14 mouse cellular contexts compared by ENCODE assay signal in the genomic region with DNA sequence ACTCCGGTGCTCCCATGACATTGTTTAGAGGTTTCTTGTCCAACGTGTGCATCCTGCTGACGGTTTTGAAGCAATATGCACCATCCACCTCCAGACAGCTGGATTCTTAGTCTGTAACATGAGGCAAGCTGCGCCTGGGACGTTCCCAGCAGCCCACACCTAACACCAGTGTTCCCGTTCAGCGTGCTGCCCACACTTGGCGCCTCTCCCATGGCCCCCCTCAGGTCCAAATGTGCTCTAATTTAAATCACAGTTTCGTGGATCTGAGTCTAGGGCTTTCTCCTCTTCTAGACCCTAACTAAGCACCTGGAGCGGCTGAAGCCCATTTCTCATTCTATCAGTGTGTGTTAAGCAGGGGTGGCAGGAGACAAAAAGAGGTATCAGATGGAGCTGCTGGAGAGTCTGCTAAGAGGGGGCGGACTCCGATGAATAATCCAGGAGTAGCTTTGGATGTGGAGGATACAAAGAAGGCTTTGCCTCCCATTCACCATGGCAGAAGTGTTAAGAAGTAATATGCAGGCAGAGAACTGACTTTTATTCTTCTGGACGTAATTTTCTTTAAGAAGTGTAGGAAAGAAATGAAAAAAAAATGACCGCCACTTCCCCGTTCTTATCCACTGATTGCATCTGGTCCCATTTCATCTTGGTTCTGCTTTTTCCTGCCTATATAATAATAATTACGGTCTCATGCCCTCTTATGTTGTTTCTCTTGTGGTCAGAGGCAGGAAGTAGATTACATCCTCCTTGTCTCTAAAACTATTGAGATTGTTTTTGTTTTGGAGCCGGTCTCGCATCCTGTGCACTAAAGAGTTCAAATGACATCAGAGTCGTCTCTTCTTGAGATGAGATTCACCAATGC.
DNase-seq lines count a peak whose midpoint lies in the region; ATAC-seq and TF ChIP-seq lines count a peak whose summit lies in the region.
"Had no signal": no experiment of that assay in that cellular context is flagged by ENCODE, and none has a peak within 500 bp of the region (broad histone marks: within the 10 kb centered on the region; RNA-seq: fewer than 3 reads in every experiment).

No protein-coding gene starts in this region.

- no peaks in the 10 kb centered on the region for H3K36me3 ChIP-seq in MEL (ENCODE audit: control insufficient read depth in 1 of 2, insufficient read depth in 2 of 2, low read length in 2 of 2)
- H3K36me3 ChIP-seq in forebrain, embryonic 10.5 days (replicated peaks), result no peaks in the 10 kb centered on the region
- H3K36me3 ChIP-seq: embryonic facial prominence, embryonic 12.5 days; forebrain, embryonic 12.5 days; neural tube, embryonic 15.5 days had no signal

- peak; percentile 48 for DNase-seq in MEL (ENCODE audit: low read depth, low spot score)
- DNase-seq in frontal cortex, postnatal 14 days (ENCODE audit: low spot score in 2 of 2), result peak; percentile 53 to 62
- peak; percentile 50 to 69 for DNase-seq in layer of hippocampus, postnatal 10 days (ENCODE audit: low spot score in 2 of 2)
- peak; percentile 86 to 88 for DNase-seq in left cerebral cortex, postnatal 36 days (ENCODE audit: low spot score in 2 of 2)
- DNase-seq in adrenal gland, postnatal 10 days, result no peak
- no peak for DNase-seq in forebrain, embryonic 10.5 days (ENCODE audit: extremely low spot score, low spot score)
- DNase-seq in thymus, postnatal 10 days (ENCODE audit: low spot score in 2 of 2), result no peak
- DNase-seq: cerebellum, adult 2 months; lung, adult 18-20 months had no signal

- peaks cover 0 to 1% of the 10 kb centered on the region in 2 experiments; a peak in 1 of 4 replicates for H3K27me3 ChIP-seq in MEL (ENCODE audit: control insufficient read depth in 1 of 2, insufficient read depth in 2 of 2, low read length in 2 of 2)
- no peaks in the 10 kb centered on the region for H3K27me3 ChIP-seq in forebrain, embryonic 10.5 days (ENCODE audit: poor library complexity, severe bottlenecking)
- H3K27me3 ChIP-seq: CH12.LX; embryonic facial prominence, embryonic 12.5 days; forebrain, embryonic 12.5 days; neural tube, embryonic 15.5 days had no signal

- no peak for TF ChIP-seq CTCF in MEL (IDR thresholded peaks at IDR 0.05 in 2 of 3, conservative IDR thresholded peaks at IDR 0.05 in 1 of 3; ENCODE audit: control insufficient read depth in 1 of 3, insufficient read depth in 1 of 3, low read depth in 2 of 3, low read length in 3 of 3, poor library complexity in 1 of 3, severe bottlenecking in 1 of 3)

- H3K4me1 ChIP-seq in MEL (ENCODE audit: control insufficient read depth in 1 of 2, insufficient read depth in 2 of 2, low read length in 2 of 2), result no peaks in the 10 kb centered on the region
- H3K4me1 ChIP-seq in forebrain, embryonic 10.5 days, result peaks cover 11% of the 10 kb centered on the region
- H3K4me1 ChIP-seq: embryonic facial prominence, embryonic 12.5 days had no signal

- peak; percentile 37 to 48 for TF ChIP-seq EP300 in MEL (IDR thresholded peaks at IDR 0.05; ENCODE audit: low read depth in 1 of 2, low read length in 2 of 2)

- H3K27ac ChIP-seq in MEL (ENCODE audit: control insufficient read depth, low read depth, low read length), result no peak overlapping the region
- no peak overlapping the region for H3K27ac ChIP-seq in forebrain, embryonic 10.5 days
- H3K27ac ChIP-seq: embryonic facial prominence, embryonic 12.5 days; forebrain, embryonic 12.5 days; neural tube, embryonic 15.5 days had no signal

- H3K79me2 ChIP-seq in MEL (ENCODE audit: control insufficient read depth, insufficient read depth, low read length, poor library complexity), result no peaks in the 10 kb centered on the region

- no peak overlapping the region for H3K4me3 ChIP-seq in MEL (ENCODE audit: control insufficient read depth in 1 of 2, insufficient read depth in 1 of 2, low read depth in 2 of 2, low read length in 2 of 2)
- no peak overlapping the region for H3K4me3 ChIP-seq in forebrain, embryonic 10.5 days
- H3K4me3 ChIP-seq: embryonic facial prominence, embryonic 12.5 days; forebrain, embryonic 12.5 days; neural tube, embryonic 15.5 days had no signal

- TF ChIP-seq RAD21 in MEL (IDR thresholded peaks at IDR 0.05; ENCODE audit: low read depth, low read length), result no peak

- 86% methylated on average over 19 of the region's 19 CpGs for WGBS in forebrain, embryonic 10.5 days

- TF ChIP-seq POLR2A in MEL (IDR thresholded peaks at IDR 0.05; ENCODE audit: control insufficient read depth in 1 of 2, insufficient read depth in 1 of 2, low read depth in 1 of 2, low read length in 2 of 2, poor library complexity in 1 of 2), result no peak

- no peak for ATAC-seq in inflammation-experienced regulatory T-cells, adult 6 months

- intact Hi-C loops in left cerebral cortex, postnatal 36 days (cut with DNase I), result no loop called here

- H3K9me3 ChIP-seq in MEL (replicated peaks; ENCODE audit: insufficient read depth, low read length), result no peaks in the 10 kb centered on the region
- no peaks in the 10 kb centered on the region for H3K9me3 ChIP-seq in forebrain, embryonic 10.5 days
- H3K9me3 ChIP-seq: embryonic facial prominence, embryonic 12.5 days; forebrain, embryonic 12.5 days; neural tube, embryonic 15.5 days had no signal

- no peak overlapping the region for H3K9ac ChIP-seq in MEL (ENCODE audit: control insufficient read depth, low read depth, low read length, poor library complexity, severe bottlenecking)
- H3K9ac ChIP-seq: embryonic facial prominence, embryonic 12.5 days; forebrain, embryonic 12.5 days; neural tube, embryonic 15.5 days had no signal

TF ChIP-seq in MEL, 35 proteins besides CTCF, POLR2A, EP300 and RAD21:
- TF ChIP-seq TCF12 (IDR thresholded peaks at IDR 0.05; ENCODE audit: low read depth, low read length), result peak; percentile 20; the same call in 1 of the 2 replicates
- peak; percentile 67 for TF ChIP-seq ZNF384 (IDR thresholded peaks at IDR 0.05; ENCODE audit: low read depth, low read length)
- TF ChIP-seq TAL1 (IDR thresholded peaks at IDR 0.05; ENCODE audit: low read length), result peak; percentile 67
- 0 out of 2 replicates have a peak, but pooled peaks have one; percentile 42 for TF ChIP-seq RCOR1 (IDR thresholded peaks at IDR 0.05; ENCODE audit: low read depth, low read length)
- TF ChIP-seq HCFC1 (IDR thresholded peaks at IDR 0.05; ENCODE audit: low read depth, low read length), result no peak
- TF ChIP-seq GATA1 (IDR thresholded peaks at IDR 0.05; ENCODE audit: low read depth, low read length), result peak; percentile 27; the same call in 1 of the 2 replicates
TF ChIP-seq in MEL: peak in this region for 5.

Comparison
In these comparisons a context has a peak if more than half of its experiments do, and no peak if none do; other contexts are left out.
1. DNase-seq: peak in MEL (single experiment), frontal cortex, postnatal 14 days (2 of 2), layer of hippocampus, postnatal 10 days (2 of 2) and left cerebral cortex, postnatal 36 days (2 of 2); none in adrenal gland, postnatal 10 days (single experiment), forebrain, embryonic 10.5 days (single experiment) and thymus, postnatal 10 days (0 of 2).